Mouse (Mus musculus): ENCODE results near the gene Peli1. TPM values are rescaled to one million over a fixed set of nuclear protein-coding genes. Genes with fewer than 3 reads are reported as not detected.
A peak's percentile ranks its signal among the peaks of the same experiment; 100 is the strongest.

Gene Peli1
- polyA plus RNA-seq, 1 experiment, result 15.1 TPM

DNA sequence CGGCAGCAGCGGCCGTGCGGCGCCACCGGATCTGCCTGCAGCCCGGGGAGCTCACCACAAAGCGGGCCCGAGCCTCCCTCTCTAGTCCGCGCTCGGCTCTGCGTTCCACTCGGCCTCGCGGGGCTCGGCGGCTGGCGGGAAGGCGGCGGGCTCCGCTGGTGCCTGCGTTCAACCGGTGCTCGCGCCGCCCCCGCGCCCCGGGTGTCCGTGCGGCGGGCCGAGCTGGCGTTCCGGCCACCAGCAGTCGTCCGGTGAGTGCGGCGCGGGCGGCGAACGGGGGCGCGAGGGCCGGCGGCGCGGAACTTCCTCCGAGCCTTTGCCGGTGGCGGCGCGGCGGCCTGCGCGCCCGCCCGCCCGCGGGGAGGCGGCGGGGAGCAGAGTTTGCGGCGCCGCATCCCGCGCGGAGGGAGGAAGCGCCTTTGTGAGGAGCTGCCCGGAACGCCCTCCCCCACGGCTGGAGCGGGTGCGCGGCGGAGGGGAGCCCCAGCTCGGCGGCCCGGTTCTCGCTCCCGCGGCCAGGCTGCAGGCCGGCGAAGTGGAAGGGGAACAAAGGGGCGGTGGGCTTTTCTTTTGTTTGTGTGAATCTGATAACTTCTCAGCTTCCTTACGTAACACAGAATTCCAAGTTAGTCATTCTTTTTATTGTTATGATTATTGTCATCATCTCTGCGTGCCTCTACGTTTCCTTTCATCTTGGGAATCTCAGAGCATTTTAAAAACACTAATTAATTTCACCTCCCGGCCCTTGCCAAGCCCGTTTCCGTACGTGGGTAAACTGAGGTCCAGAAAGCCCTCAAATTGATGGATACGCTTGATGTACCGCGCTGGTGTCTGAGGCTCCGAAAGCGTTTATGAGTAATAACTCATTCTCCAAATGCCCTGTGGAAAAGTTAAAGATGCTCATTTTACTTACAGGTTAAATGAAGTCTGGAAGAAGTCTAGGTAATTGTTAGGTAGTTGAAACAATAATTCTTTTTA lies 626 bp downstream of the Peli1 start:
- WGBS, result 1% methylated on average over 96 of the region's 99 CpGs
- DNase-seq (ENCODE audit: low read depth, low spot score), result no peak

GRCm38 (mm10) chr11:21092621-21093020 lies 1.5 kb downstream of the Peli1 start:
- 5% methylated on average over 7 of the region's 7 CpGs for WGBS
- no peak for DNase-seq (ENCODE audit: low read depth, low spot score)

GRCm38 (mm10) chr11:21093081-21093815 lies 2.2 kb downstream of the Peli1 start:
- DNase-seq (ENCODE audit: low read depth, low spot score), result no peak
- WGBS, result 25% methylated on average over 3 of the region's 3 CpGs

DNA sequence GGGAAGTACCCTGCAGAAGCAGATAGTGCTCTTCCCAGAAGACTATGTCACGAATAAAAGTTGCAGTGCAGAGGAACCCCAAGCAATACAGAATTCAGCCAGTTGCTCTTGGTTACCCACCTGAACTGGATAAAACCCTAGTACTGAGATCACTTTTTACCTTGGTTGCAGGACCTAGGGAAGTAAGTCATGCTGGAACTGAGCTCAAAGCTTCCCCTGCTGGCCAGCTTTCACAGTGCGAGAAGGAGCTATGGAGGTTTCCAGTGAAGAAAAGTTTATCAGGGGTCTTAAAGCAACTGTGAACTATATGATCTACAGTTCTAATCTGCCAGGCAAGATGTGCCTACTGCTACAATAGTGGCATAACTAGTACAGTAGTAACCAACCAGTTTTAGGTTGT lies 5.5 kb downstream of the Peli1 start:
- WGBS, result 88% methylated on average over 2 of the region's 2 CpGs
- DNase-seq (ENCODE audit: low read depth, low spot score), result no peak

DNA sequence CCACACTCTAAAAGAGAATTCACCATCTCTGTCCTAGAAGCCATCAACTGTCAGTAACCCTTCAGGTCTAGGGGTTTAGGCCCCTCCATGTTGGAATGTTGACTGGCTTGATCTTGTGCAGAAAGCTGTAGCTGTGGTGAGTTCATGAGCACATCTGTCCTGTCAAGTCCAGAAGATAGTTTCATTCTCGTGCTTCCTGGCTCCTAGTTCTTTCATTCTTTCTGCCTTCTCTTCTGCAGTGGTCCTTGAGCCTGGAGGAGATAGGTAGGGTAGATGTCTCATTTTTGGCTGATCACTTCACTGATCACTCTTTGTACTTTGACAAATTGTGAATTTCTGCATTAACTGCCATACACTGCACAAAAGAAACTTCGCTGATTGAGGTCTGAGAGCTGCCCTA lies 7.4 kb downstream of the Peli1 start:
- 76% methylated on average over 2 of the region's 2 CpGs for whole genome bisulfite sequencing
- no peak for DNase-seq (ENCODE audit: low read depth, low spot score)

DNA sequence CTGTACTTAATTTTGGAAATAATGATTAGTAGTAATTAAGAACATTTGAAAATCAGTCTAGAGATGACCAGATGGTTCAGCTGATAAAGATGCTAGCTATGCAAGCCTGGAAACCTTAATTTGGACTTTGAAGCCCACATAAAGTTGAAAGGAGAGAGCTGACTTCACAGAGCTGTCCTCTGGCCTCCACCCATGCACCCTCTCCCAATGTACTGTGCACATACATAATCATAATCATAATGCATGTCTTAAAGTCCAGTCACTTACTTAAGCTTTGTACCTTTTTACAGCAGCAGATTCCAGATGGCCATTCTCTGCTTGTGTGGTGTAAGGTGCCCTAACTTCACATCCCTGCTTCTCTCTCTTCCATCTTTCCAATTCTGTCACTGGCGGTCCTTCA lies 9.6 kb downstream of the Peli1 start:
- WGBS, result 94% methylated on average over 1 of the region's 1 CpGs
- DNase-seq (ENCODE audit: low read depth, low spot score), result no peak

- DNase-seq (ENCODE audit: low read depth, low spot score), result no peak
Measured at GRCm38 (mm10) chr11:21101286-21101685, 10.2 kb downstream of the Peli1 start.

DNA sequence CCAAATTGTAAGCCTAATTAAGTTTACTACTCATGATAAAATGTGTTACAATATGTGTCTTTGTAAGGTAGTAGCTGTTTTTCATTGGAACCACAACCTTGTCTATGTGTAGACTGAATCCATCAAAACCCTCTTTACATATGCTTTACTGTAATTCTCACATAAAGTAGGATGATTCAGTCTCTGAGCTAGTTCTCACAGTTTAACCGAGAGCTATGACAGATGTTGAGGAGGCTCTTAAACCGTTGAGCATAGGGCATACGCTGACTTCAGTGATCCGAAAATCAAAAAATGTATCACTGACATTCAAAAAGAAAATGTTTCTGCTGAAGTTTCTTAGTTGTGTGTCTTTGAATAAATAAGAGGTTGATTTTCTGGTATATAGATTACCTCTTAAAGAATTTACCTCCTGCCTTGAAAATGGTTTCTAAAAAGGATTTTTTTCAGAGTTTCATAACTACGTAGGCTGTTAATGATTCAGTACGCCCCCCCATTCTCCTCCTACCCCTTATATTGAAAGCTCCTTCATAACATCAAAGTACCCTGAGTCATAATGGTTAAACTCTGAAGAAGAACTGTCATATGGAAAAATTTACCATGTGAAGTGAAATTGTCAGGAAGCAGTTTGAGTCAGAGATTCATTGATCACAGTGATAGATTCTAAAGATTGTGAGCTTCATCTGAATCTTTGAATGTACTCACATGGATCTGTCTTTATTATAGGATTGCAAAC lies 11.3 kb downstream of the Peli1 start:
- 81% methylated on average over 6 of the region's 6 CpGs for WGBS
- no peak for DNase-seq (ENCODE audit: low read depth, low spot score)

More at GRCm38 (mm10) chr11:21101286-21101685, 10.2 kb downstream of the Peli1 start:
- 76% methylated on average over 4 of the region's 4 CpGs for WGBS

- 35% methylated on average over 2 of the region's 2 CpGs for WGBS
- DNase-seq (ENCODE audit: low read depth, low spot score), result no peak
Measured at GRCm38 (mm10) chr11:21103186-21103585, 12.1 kb downstream of the Peli1 start.

- no peak for DNase-seq (ENCODE audit: low read depth, low spot score)
- 24% methylated on average over 1 of the region's 1 CpGs for WGBS
Measured at GRCm38 (mm10) chr11:21105393-21105792, 14.3 kb downstream of the Peli1 start.

GRCm38 (mm10) chr11:21107120-21107519 lies 16.0 kb downstream of the Peli1 start:
- WGBS, result 92% methylated on average over 1 of the region's 1 CpGs
- no peak for DNase-seq (ENCODE audit: low read depth, low spot score)

GRCm38 (mm10) chr11:21109279-21109678 lies 18.2 kb downstream of the Peli1 start:
- no peak for DNase-seq (ENCODE audit: low read depth, low spot score)
- WGBS, result 56% methylated on average over 2 of the region's 2 CpGs

DNA sequence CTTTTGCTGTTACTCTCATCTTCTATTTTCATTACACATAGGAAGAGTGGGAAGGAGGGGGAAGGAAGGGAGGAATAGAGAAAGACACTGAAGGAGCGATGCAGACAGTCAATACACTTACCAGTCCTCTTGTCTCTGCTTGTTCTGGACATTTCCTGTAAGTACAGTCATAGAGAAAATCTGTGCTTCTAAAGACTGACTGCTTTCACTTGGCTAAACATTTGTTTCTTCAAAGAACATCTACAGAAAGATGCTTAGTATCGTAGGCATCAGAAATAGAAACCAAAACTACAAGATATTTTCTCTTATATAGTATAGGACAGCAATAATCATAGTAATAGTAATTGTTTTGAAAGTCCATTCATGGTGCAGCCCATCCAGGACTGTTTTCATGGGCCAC lies 23.4 kb downstream of the Peli1 start:
- 51% methylated on average over 2 of the region's 2 CpGs for WGBS
- DNase-seq (ENCODE audit: low read depth, low spot score), result no peak

DNA sequence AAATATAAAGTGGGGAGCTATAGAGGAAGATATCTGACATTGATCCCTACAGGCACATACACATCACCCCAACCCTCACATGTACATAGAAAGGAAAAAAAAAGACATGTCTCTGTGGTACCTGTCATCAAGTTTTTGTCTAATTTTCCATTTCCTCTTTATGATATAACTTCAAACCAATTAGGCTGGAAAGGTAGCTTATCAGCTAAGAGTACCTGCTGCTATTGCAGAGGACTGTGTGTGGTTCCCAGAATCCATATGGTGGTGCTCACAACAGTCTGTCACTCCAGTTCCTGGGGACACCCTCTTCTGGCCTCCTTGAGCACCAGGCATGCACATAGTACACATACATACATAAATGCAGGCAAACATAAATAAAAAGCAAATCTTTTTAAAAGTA lies 24.7 kb downstream of the Peli1 start:
- no peak for DNase-seq (ENCODE audit: low read depth, low spot score)

DNA sequence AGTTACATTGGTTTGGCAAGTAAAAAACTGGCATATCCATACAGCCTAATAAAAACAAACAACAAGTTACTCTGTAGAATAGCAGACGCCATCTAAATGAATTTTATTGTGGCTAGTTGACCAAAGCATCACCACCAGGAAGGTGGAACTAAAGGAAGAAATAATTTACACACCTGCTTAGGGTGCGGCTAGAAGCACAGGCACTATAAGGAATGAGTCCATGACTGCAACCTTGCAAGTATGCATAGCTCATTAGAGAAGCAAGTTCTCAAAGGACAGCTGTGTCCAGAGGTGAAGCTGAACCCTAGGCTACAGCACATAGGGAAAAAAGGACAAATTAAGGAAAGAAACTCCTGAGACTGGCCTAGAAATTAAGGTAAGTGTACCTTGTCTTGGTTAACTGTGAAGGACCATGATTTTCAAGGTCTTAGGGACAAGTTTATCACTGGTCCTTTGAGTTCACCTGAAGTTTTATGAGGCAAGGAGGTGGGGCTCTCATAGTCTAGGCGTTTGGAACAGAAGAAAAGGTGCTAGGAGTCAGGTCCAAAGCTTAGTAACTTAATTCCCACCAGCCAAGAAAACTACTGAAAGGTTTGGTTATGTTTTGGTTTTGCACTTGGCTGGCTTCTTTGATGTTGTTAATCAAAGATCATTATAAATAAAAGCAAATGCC lies 25.7 kb downstream of the Peli1 start:
- peak; percentile 74 for DNase-seq (ENCODE audit: low read depth, low spot score)
- WGBS, result 22% methylated on average over 3 of the region's 3 CpGs

GRCm38 (mm10) chr11:21121737-21122136 lies 30.6 kb downstream of the Peli1 start:
- 86% methylated on average over 2 of the region's 2 CpGs for WGBS
- DNase-seq (ENCODE audit: low read depth, low spot score), result no peak

DNA sequence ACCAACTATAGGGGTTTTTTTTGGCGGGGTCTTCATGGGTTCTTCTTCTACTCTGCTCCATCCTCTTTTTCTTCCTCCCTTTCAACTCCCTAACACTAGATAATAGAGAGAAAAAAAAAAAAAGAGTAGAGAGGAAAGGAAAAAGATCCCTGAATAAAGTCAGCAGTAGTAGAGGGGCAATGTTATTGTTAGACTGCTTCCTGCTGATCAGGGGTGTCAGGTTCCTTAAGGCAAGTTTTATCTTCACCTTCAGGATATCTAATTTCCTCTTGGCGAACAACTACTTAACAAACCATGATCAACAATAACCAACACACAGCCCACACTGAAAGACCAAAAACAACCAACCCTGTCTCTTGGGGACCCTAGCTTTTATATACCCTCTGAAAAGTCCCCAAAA lies 31.3 kb downstream of the Peli1 start:
- WGBS, result 83% methylated on average over 2 of the region's 2 CpGs
- no peak for DNase-seq (ENCODE audit: low read depth, low spot score)

DNA sequence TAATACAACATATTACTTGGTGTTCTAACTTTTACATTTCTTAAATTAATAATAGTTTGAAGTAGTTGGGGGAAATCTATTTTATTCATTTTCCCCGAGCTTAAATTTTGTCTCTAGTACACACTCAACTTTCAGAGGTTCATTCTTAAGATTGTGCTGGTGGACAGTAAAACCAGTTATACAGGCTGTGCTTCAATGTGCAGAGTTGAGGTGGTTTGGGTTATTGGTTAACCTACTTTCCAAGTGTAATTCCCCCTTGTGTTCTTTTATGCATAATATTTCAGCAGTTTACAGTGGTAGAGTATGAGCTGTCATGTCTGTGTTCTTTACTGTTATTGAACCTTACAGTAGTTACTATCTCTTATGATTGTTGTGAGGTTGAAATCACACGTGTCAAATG lies 40.6 kb downstream of the Peli1 start:
- 29% methylated on average over 2 of the region's 2 CpGs for WGBS
- peak; percentile 53 for DNase-seq (ENCODE audit: low read depth, low spot score)

DNA sequence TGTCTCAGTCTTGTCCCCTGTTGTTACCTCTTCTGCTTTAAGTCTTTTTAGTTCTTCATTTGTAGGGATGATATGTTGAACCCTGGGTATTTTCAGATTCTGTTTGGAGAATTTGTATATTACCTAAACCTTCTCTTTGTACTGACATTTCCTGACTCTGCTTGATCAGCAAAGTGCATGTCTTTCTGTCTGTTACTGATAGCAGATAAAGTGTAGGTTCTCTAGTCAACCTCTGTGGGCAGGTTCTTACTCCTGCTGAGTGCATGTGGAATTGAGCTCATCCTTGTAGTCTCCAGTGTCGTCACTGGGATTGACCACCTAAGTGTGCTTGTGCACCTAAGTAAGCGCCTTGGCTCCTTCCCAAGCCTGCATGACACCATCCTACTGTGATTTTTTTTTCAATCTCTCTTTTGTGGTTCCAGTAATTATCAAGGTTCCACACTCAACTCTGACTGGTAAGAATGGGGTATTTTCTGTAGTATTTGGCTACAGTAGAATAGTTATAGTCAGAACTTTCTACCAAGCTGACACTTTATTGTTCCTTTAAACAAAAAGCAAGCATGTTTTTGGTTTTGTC lies 43.9 kb downstream of the Peli1 start:
- no peak for DNase-seq (ENCODE audit: low read depth, low spot score)
- 85% methylated on average over 2 of the region's 2 CpGs for WGBS
